Mouse (Mus musculus): ENCODE measurements around the gene Shc3. TPM values are rescaled to one million over a fixed set of nuclear protein-coding genes. Genes with fewer than 3 reads are reported as not detected.

Gene Shc3
- polyA plus RNA-seq, 1 experiment from 2014 or later = not detected

DNA sequence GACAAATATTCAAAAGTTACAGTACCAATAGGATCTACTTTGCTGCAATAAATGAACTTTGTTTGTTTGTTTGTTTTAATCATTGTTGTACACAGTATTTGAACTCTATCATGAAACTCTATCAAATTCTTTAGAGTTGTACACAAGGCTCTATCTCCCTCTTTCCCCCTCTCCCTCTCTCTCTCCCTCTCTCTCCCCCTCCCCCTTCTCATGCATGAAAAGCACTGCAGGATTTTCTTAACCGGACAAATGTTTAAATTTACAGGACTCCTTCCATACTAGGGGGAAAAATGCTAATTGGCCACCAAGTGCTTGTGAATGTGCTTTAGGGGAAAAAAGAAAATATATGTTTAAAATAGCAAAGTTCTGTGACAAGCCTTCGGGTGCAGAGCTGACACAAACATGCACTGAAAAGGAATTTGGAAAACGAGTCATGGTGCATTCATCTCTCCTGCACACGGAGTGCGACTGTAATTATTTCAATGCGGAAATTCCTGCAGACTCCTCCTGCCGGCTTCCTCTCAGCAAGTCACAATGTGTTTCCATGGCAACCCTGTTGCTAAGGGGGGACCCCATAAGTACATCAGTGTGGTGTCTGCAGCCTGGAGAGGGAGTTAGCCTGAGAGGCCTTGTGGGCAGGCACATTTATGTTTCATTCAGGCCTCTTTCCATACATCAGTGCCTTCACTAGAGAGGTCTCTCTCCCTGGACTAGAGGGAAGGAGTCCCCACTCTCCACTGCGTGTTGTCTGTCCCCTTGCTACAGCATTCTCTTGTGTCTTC lies 11.2 kb upstream of the Shc3 start:
- H3K4me3 ChIP-seq (ENCODE audit: low read depth, low read length) = no peak overlapping the region
- H3K27me3 ChIP-seq (ENCODE audit: control insufficient read depth, insufficient read depth, low read depth, low read length) = no peaks in the 10 kb centered on the region; the same call in 1 of the 2 replicates
- ATAC-seq (ENCODE audit: low read depth) = no peak
- H3K4me1 ChIP-seq (ENCODE audit: control insufficient read depth, low read depth, low read length) = no peaks in the 10 kb centered on the region
- no peak overlapping the region for H3K27ac ChIP-seq (ENCODE audit: low read length)
- no peak overlapping the region for H3K4me2 ChIP-seq (ENCODE audit: low read depth, low read length)
- no peak overlapping the region for H3K9ac ChIP-seq (ENCODE audit: low read depth, low read length)
- WGBS (ENCODE audit: insufficient replicate concordance) = 20% methylated on average over 8 of the region's 8 CpGs
- H3K9me3 ChIP-seq (replicated peaks; ENCODE audit: control insufficient read depth, low read length) = no peaks in the 10 kb centered on the region
- H3K36me3 ChIP-seq (ENCODE audit: control insufficient read depth, insufficient read depth) = no peaks in the 10 kb centered on the region

DNA sequence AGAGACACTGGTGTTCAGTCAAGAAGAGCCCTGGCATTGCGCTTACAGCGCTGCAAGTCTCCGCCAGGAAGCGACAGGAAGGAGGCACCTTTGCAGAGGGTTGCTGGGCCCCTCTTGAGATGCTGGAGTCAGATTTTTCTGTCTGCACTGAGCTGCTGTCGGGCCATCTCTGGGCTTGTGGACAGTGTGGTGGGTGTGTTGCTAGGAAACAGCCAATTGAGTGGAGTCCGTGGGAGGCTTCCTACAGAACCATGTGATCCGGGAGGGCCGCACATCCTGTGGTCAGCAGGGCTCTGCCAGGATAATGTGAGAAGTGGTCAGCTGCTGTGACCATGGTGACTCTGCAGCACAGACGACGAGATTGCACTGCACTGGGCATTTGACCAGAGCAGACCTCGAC lies 4.6 kb upstream of the Shc3 start:
- H3K9ac ChIP-seq (ENCODE audit: low read depth, low read length) = no peak overlapping the region
- no peak overlapping the region for H3K4me2 ChIP-seq (ENCODE audit: low read depth, low read length)
- peaks cover 25% of the 10 kb centered on the region for H3K27me3 ChIP-seq (ENCODE audit: control insufficient read depth, insufficient read depth, low read depth, low read length)
- no peak for ATAC-seq (ENCODE audit: low read depth)
- no peaks in the 10 kb centered on the region for H3K4me1 ChIP-seq (ENCODE audit: control insufficient read depth, low read depth, low read length)
- no peaks in the 10 kb centered on the region for H3K36me3 ChIP-seq (ENCODE audit: control insufficient read depth, insufficient read depth)
- no peaks in the 10 kb centered on the region for H3K9me3 ChIP-seq (replicated peaks; ENCODE audit: control insufficient read depth, low read length)
- H3K4me3 ChIP-seq (ENCODE audit: low read depth, low read length) = no peak overlapping the region
- no peak overlapping the region for H3K27ac ChIP-seq (ENCODE audit: low read length)
- 32% methylated on average over 11 of the region's 11 CpGs for WGBS (ENCODE audit: insufficient replicate concordance)

DNA sequence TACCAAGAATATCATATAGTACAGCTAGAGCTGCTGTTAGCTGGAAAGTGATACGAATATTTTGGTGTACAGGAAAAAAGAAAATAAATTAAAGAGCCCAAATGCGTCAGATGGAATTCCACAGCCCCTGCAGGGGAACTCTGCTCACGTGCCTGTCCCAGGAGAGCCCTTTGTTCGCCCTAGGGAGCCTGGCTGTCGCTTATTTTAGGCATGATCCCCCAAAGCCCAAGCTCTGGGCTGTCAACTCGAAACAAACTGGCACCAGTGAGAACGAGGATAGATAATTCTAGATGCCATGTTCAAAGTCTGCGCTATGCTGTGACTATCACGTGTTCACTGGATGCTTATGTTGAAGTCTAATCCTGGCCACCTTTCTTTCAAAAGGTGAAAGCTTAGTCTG lies 892 bp upstream of the Shc3 start:
- Histone ChIP-seq H3K4me3 (ENCODE audit: low read depth, low read length) (no peak overlapping the region), H3K4me1 (ENCODE audit: control insufficient read depth, low read depth, low read length) (no peaks in the 10 kb centered on the region), H3K9me3 (replicated peaks; ENCODE audit: control insufficient read depth, low read length) (no peaks in the 10 kb centered on the region), H3K9ac (ENCODE audit: low read depth, low read length) (no peak overlapping the region), H3K4me2 (ENCODE audit: low read depth, low read length) (no peak overlapping the region), H3K36me3 (ENCODE audit: control insufficient read depth, insufficient read depth) (no peaks in the 10 kb centered on the region), H3K27me3 (ENCODE audit: control insufficient read depth, insufficient read depth, low read depth, low read length) (peaks cover 60% of the 10 kb centered on the region), H3K27ac (ENCODE audit: low read length) (no peak overlapping the region)
- WGBS (ENCODE audit: insufficient replicate concordance) = 6% methylated on average over 9 of the region's 9 CpGs
- ATAC-seq (ENCODE audit: low read depth) = no peak

DNA sequence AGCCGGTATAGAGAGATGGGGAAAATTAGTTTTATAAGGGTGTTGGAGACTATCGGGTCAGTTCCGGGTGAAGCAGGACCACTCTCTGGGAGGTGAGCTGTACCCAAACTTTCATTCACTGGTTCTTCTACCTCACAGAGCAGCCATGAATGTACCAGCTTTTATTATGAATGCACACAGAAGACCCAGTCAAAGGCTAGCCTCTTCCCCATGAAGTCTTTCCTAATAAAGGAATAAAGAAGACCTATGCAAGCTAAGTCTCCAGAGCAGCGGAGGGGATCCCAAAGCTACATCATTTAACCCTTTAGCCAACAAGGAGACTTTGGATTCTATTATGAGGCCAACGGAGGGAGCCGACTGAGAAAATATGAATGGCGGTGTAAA lies 458 bp upstream of the Shc3 start:
- Histone ChIP-seq H3K9ac (ENCODE audit: low read depth, low read length) (no peak overlapping the region), H3K4me2 (ENCODE audit: low read depth, low read length) (no peak overlapping the region), H3K4me1 (ENCODE audit: control insufficient read depth, low read depth, low read length) (no peaks in the 10 kb centered on the region), H3K4me3 (ENCODE audit: low read depth, low read length) (no peak overlapping the region), H3K36me3 (ENCODE audit: control insufficient read depth, insufficient read depth) (no peaks in the 10 kb centered on the region), H3K27ac (ENCODE audit: low read length) (no peak overlapping the region), H3K9me3 (replicated peaks; ENCODE audit: control insufficient read depth, low read length) (no peaks in the 10 kb centered on the region), H3K27me3 (ENCODE audit: control insufficient read depth, insufficient read depth, low read depth, low read length) (peaks cover 64% of the 10 kb centered on the region)
- ATAC-seq (ENCODE audit: low read depth) = no peak
- 9% methylated on average over 7 of the region's 7 CpGs for WGBS (ENCODE audit: insufficient replicate concordance)

DNA sequence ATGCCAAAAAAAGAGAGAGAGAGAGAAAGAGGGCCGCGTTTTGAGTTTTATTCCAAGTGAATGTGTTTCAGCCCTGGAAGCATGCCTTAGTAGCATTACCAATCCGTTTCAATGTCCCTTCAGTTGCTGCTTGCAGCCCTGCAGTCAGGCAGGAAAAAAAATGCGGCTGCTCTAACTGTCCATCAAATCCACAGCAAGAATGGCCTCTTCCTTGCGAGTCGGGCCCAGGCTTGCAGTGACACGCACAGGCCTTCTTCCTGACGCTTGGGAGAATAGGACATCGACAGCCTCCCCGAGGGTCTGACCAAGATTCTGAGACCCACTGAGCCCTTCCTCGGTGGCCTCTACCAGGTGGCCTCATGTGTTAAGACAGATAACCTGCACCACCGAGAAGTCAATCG lies 718 bp downstream of the Shc3 start:
- no peak overlapping the region for H3K4me3 ChIP-seq (ENCODE audit: low read depth, low read length)

DNA sequence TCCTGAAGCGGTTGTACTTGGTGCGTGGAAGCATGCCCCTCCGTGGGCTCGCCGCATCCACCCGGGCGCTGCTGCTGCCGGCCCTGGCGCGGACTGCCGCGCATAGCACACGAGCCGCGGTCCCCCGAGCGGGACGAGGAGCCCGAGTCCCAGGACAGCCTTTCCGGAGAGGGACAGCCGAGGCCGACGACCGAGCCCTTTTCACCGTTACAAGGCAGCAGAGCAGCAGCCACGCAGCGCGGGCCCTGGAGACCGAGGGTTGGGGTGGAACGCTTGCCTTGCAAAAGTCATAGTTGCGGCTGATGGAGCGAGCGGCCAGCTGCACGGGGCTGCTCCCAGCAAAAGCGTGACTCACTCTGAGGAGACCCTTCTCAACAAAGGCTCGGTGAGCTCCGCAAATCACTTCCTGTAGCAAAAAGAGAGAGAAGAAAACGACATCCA lies 1.8 kb downstream of the Shc3 start:
- Histone ChIP-seq H3K27ac (ENCODE audit: low read length) (no peak overlapping the region), H3K36me3 (ENCODE audit: control insufficient read depth, insufficient read depth) (no peaks in the 10 kb centered on the region), H3K9me3 (replicated peaks; ENCODE audit: control insufficient read depth, low read length) (no peaks in the 10 kb centered on the region), H3K4me1 (ENCODE audit: control insufficient read depth, low read depth, low read length) (no peaks in the 10 kb centered on the region), H3K27me3 (ENCODE audit: control insufficient read depth, insufficient read depth, low read depth, low read length) (peaks cover 64% of the 10 kb centered on the region), H3K4me2 (ENCODE audit: low read depth, low read length) (peak overlapping the region; percentile 40), H3K4me3 (ENCODE audit: low read depth, low read length) (no peak overlapping the region), H3K9ac (ENCODE audit: low read depth, low read length) (no peak overlapping the region)
- no peak for ATAC-seq (ENCODE audit: low read depth)
- under 1% methylated on average over 38 of the region's 38 CpGs for WGBS (ENCODE audit: insufficient replicate concordance)

More for the DNA sequence above, 718 bp downstream of the Shc3 start:
- Histone ChIP-seq H3K4me2 (ENCODE audit: low read depth, low read length) (no peak overlapping the region), H3K9me3 (replicated peaks; ENCODE audit: control insufficient read depth, low read length) (no peaks in the 10 kb centered on the region), H3K27me3 (ENCODE audit: control insufficient read depth, insufficient read depth, low read depth, low read length) (peaks cover 64% of the 10 kb centered on the region), H3K27ac (ENCODE audit: low read length) (no peak overlapping the region), H3K9ac (ENCODE audit: low read depth, low read length) (no peak overlapping the region), H3K36me3 (ENCODE audit: control insufficient read depth, insufficient read depth) (no peaks in the 10 kb centered on the region), H3K4me1 (ENCODE audit: control insufficient read depth, low read depth, low read length) (no peaks in the 10 kb centered on the region)
- 2% methylated on average over 13 of the region's 13 CpGs for WGBS (ENCODE audit: insufficient replicate concordance)
- ATAC-seq (ENCODE audit: low read depth) = no peak

DNA sequence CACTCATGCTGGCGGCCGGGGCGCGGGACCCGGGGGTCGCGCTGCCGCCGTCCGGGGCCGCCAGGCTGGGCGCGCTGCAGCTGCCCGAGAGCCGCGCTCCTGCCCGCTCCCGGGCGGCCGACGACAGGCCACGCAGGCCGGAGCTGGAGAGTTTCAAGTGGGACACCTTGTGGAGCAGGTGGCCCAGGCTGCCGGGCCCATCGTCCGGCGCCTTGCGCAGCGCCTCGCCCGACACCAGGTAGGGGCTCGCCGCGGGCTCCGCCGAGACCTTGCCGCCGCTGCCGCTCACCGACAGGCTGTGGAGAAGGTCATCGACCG lies 2.2 kb downstream of the Shc3 start:
- H3K9ac ChIP-seq (ENCODE audit: low read depth, low read length) = no peak overlapping the region
- no peaks in the 10 kb centered on the region for H3K4me1 ChIP-seq (ENCODE audit: control insufficient read depth, low read depth, low read length)
- WGBS (ENCODE audit: insufficient replicate concordance) = under 1% methylated on average over 40 of the region's 42 CpGs
- H3K4me2 ChIP-seq (ENCODE audit: low read depth, low read length) = peak overlapping the region; percentile 40
- no peaks in the 10 kb centered on the region for H3K36me3 ChIP-seq (ENCODE audit: control insufficient read depth, insufficient read depth)
- H3K9me3 ChIP-seq (replicated peaks; ENCODE audit: control insufficient read depth, low read length) = no peaks in the 10 kb centered on the region
- ATAC-seq (ENCODE audit: low read depth) = no peak
- H3K4me3 ChIP-seq (ENCODE audit: low read depth, low read length) = no peak overlapping the region
- H3K27ac ChIP-seq (ENCODE audit: low read length) = no peak overlapping the region
- H3K27me3 ChIP-seq (ENCODE audit: control insufficient read depth, insufficient read depth, low read depth, low read length) = peaks cover 64% of the 10 kb centered on the region

DNA sequence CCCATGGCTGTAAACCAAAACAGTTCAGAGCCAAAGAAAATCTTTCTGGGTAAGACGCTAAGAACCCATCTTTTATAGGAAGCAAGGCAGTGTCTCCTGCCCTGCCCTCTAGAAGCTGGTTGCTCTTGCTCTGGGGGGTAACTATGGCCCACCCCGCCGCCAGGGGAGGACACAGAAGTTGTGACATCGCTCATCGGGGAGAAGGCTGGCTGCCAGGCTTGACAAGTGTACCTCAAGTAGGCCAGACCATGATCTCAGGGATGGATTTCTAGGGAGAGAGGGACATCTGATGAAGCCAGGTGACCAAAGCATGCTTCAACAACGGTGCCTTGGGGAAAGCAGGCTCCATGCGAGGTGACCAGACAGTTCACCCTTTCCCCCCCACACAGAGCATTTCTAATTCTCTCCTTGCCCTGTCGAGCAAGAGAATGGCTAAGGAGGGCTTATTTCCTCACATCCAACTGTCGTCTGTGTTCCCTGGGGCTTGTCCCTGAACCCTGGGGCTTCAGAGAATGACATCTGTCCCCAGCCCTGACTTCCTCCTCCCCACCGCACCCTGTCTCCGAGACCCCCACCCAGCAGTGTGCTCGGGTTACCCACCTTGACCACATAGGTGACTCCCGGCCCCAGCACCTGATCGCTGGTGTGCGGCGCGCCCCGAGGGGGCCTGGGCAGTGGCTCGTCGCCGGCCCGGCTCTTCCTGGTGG lies 2.7 kb downstream of the Shc3 start:
- 9% methylated on average over 22 of the region's 22 CpGs for WGBS (ENCODE audit: insufficient replicate concordance)
- no peak overlapping the region for H3K4me2 ChIP-seq (ENCODE audit: low read depth, low read length)
- H3K9ac ChIP-seq (ENCODE audit: low read depth, low read length) = no peak overlapping the region
- H3K4me3 ChIP-seq (ENCODE audit: low read depth, low read length) = no peak overlapping the region
- H3K27ac ChIP-seq (ENCODE audit: low read length) = no peak overlapping the region
- no peaks in the 10 kb centered on the region for H3K4me1 ChIP-seq (ENCODE audit: control insufficient read depth, low read depth, low read length)
- peaks cover 64% of the 10 kb centered on the region for H3K27me3 ChIP-seq (ENCODE audit: control insufficient read depth, insufficient read depth, low read depth, low read length)
- no peaks in the 10 kb centered on the region for H3K36me3 ChIP-seq (ENCODE audit: control insufficient read depth, insufficient read depth)
- ATAC-seq (ENCODE audit: low read depth) = no peak
- no peaks in the 10 kb centered on the region for H3K9me3 ChIP-seq (replicated peaks; ENCODE audit: control insufficient read depth, low read length)

DNA sequence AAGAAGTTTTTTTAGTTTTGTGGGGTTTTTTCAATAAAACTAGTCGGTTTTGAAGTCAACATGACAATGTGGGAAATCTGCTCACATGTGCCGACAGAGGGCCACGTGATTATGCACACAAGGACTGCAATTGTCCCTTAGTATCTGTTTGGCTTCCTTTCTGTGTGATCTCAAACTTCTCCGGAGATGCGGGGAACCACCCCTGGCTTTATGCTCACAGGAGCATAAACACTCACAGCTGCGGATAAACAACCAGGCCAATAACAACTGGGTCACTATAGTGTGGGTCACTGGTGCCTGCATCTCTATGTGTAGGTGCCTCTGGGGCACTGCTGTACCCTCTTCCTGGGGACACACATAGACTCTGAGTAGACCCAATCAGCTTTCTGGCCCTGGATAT lies 4.5 kb downstream of the Shc3 start:
- WGBS (ENCODE audit: insufficient replicate concordance) = 50% methylated on average over 6 of the region's 6 CpGs
- H3K4me3 ChIP-seq (ENCODE audit: low read depth, low read length) = no peak overlapping the region
- no peaks in the 10 kb centered on the region for H3K9me3 ChIP-seq (replicated peaks; ENCODE audit: control insufficient read depth, low read length)
- no peak overlapping the region for H3K27ac ChIP-seq (ENCODE audit: low read length)
- H3K4me1 ChIP-seq (ENCODE audit: control insufficient read depth, low read depth, low read length) = no peaks in the 10 kb centered on the region
- no peak overlapping the region for H3K4me2 ChIP-seq (ENCODE audit: low read depth, low read length)
- no peak for ATAC-seq (ENCODE audit: low read depth)
- H3K9ac ChIP-seq (ENCODE audit: low read depth, low read length) = no peak overlapping the region
- H3K36me3 ChIP-seq (ENCODE audit: control insufficient read depth, insufficient read depth) = no peaks in the 10 kb centered on the region
- H3K27me3 ChIP-seq (ENCODE audit: control insufficient read depth, insufficient read depth, low read depth, low read length) = peaks cover 48% of the 10 kb centered on the region

Data from liver, embryonic 16.5 days (tissue).